Mouse (Mus musculus) stomach, postnatal 0 days (tissue): Measurements from ENCODE around the gene Zfp865.

Source experiments
- CTCF ChIP-seq: IDR thresholded peaks from 2 replicates; pipeline ENCODE4 v1.5.1; 2016; ENCODE audit warnings: antibody characterized with exemption, low read depth, mild to moderate bottlenecking, moderate library complexity
- EP300 ChIP-seq: optimal IDR thresholded peaks from 2 replicates; pipeline ENCODE3; 2016; ENCODE audit warnings: antibody characterized with exemption

- TF ChIP-seq CTCF, result no peak
- no peak for TF ChIP-seq EP300
Observed at GRCm38 (mm10) chr7:5076931-5077330, 56.8 kb downstream of the Zfp865 start.
